Mouse (Mus musculus) adrenal gland, postnatal 14 days (tissue): ENCODE results near the gene Zbtb1. TPM values are rescaled to one million over a fixed set of nuclear protein-coding genes. Genes with fewer than 3 reads are reported as not detected.
"Not testable (repeated sequence)": the region's sequence is repeated elsewhere in the genome, so short reads cannot be mapped to it uniquely, and the experiment has no call there.

Experiments
- DNase-seq: peaks from one replicate; pipeline ENCODE4 v3.0.0; 2021; ENCODE audit warnings: mixed read lengths
- total RNA-seq: library from RNA; stranded (reverse); gene quantifications from 2 replicates; pipeline ENCODE4 v1.2.3, GENCODE M21; 2021

The Zbtb1 gene
- total RNA-seq, 1 experiment from 2014 or later = 6.4 TPM

- peak; percentile 32 for DNase-seq
Observed at GRCm38 (mm10) chr12:76405183-76405970, 35.3 kb downstream of the Zbtb1 start.

GRCm38 (mm10) chr12:76405971-76406370 lies 35.9 kb downstream of the Zbtb1 start:
- DNase-seq = peak; percentile 21

- DNase-seq = no peak
Observed at GRCm38 (mm10) chr12:76407184-76407583, 37.1 kb downstream of the Zbtb1 start.

GRCm38 (mm10) chr12:76409166-76409565 lies 39.1 kb downstream of the Zbtb1 start:
- no peak for DNase-seq

GRCm38 (mm10) chr12:76415383-76416010 lies 45.4 kb downstream of the Zbtb1 start:
- no peak for DNase-seq

GRCm38 (mm10) chr12:76417433-76417854 lies 47.4 kb downstream of the Zbtb1 start, which contains the start of gene Ppp1r36:
Gene Ppp1r36 (plus strand): TSS chr12:76417538.
- DNase-seq = peak; percentile 63

- DNase-seq = no peak
Observed at GRCm38 (mm10) chr12:76418346-76418745, 48.3 kb downstream of the Zbtb1 start.

- no peak for DNase-seq
Observed at GRCm38 (mm10) chr12:76425256-76425655, 55.2 kb downstream of the Zbtb1 start.

GRCm38 (mm10) chr12:76427546-76427945 lies 57.5 kb downstream of the Zbtb1 start:
- DNase-seq = peak; percentile 35

- DNase-seq = peak; percentile 40
Observed at GRCm38 (mm10) chr12:76430879-76431406, 60.9 kb downstream of the Zbtb1 start.

- peak; percentile 15 for DNase-seq
Observed at GRCm38 (mm10) chr12:76431431-76431830, 61.4 kb downstream of the Zbtb1 start.

- DNase-seq = no peak
Observed at GRCm38 (mm10) chr12:76434111-76434510, 64.0 kb downstream of the Zbtb1 start.

GRCm38 (mm10) chr12:76435084-76435483 lies 65.0 kb downstream of the Zbtb1 start:
- no peak for DNase-seq

GRCm38 (mm10) chr12:76435549-76435948 lies 65.5 kb downstream of the Zbtb1 start:
- DNase-seq = no peak

GRCm38 (mm10) chr12:76443488-76443887 lies 73.4 kb downstream of the Zbtb1 start:
- not testable (repeated sequence) for DNase-seq

- no peak for DNase-seq
Observed at GRCm38 (mm10) chr12:76444359-76444772, 74.3 kb downstream of the Zbtb1 start.

- no peak for DNase-seq
Observed at GRCm38 (mm10) chr12:76444862-76445261, 74.8 kb downstream of the Zbtb1 start.

GRCm38 (mm10) chr12:76446201-76446600 lies 76.1 kb downstream of the Zbtb1 start:
- no peak for DNase-seq

Other genes with a start within 250 kb of the Zbtb1 start
- not detected in 2 replicates for gene Esr2, start 193.0 kb upstream of the Zbtb1 start, total RNA-seq
- gene Tex21, start 123.5 kb upstream of the Zbtb1 start, total RNA-seq = not detected in 2 replicates
- 46.8 and 61.0 TPM in 2 replicates for gene Mthfd1, start 115.0 kb upstream of the Zbtb1 start, total RNA-seq
- gene Akap5, start 45.4 kb upstream of the Zbtb1 start, total RNA-seq = 3.4 and 4.3 TPM in 2 replicates
- gene Zbtb25, start 664 bp upstream of the Zbtb1 start, total RNA-seq = 7.3 and 9.1 TPM in 2 replicates
- gene Hspa2, start 33.9 kb downstream of the Zbtb1 start, total RNA-seq = 21.9 and 23.3 TPM in 2 replicates
- gene Ppp1r36, start 47.3 kb downstream of the Zbtb1 start, total RNA-seq = 0.34 TPM in 1 of 2 replicates, not detected in the other
- gene Plekhg3, start 160.6 kb downstream of the Zbtb1 start, total RNA-seq = 16.7 and 19.4 TPM in 2 replicates